Mouse (Mus musculus): ENCODE results near the gene Slc43a2. TPM values are rescaled to one million over a fixed set of nuclear protein-coding genes. Genes with fewer than 3 reads are reported as not detected.

The Slc43a2 gene
- total and polyA plus RNA-seq, 2 experiments from 2014 or later = 20.4 to 34.5 TPM

- DNase-seq (ENCODE audit: low spot score) (no peak), ATAC-seq (ENCODE audit: low FRiP score) (no peak)
- no peak overlapping the region for H3K27ac ChIP-seq (ENCODE audit: low read depth, low read length)
- no peaks in the 10 kb centered on the region for H3K9me3 ChIP-seq (ENCODE audit: low read length)
- no peaks in the 10 kb centered on the region for H3K27me3 ChIP-seq (ENCODE audit: insufficient read depth, low read length)
- no peak for TF ChIP-seq CTCF (IDR thresholded peaks at IDR 0.05)
- H3K4me3 ChIP-seq (ENCODE audit: low read depth, low read length) = no peak overlapping the region
- H3K4me2 ChIP-seq (ENCODE audit: low read depth, low read length, poor library complexity, severe bottlenecking) = no peak overlapping the region
- no peaks in the 10 kb centered on the region for H3K4me1 ChIP-seq (ENCODE audit: insufficient read depth, low read length)
- 80% methylated on average over 5 of the region's 5 CpGs for WGBS
- H3K36me3 ChIP-seq (ENCODE audit: insufficient read depth, low read length) = peaks cover 21% of the 10 kb centered on the region; the same call in 1 of the 2 replicates
- H3K9ac ChIP-seq (replicated peaks; ENCODE audit: low read length, poor library complexity, severe bottlenecking) = no peak overlapping the region
Measured at GRCm38 (mm10) chr11:75574378-75575123, 43.1 kb downstream of the Slc43a2 start.

- Histone ChIP-seq H3K4me1 (ENCODE audit: insufficient read depth, low read length) (no peaks in the 10 kb centered on the region), H3K9me3 (ENCODE audit: low read length) (no peaks in the 10 kb centered on the region), H3K4me3 (ENCODE audit: low read depth, low read length) (no peak overlapping the region), H3K4me2 (ENCODE audit: low read depth, low read length, poor library complexity, severe bottlenecking) (no peak overlapping the region), H3K36me3 (ENCODE audit: insufficient read depth, low read length) (peaks cover 17% of the 10 kb centered on the region; the same call in 1 of the 2 replicates), H3K27me3 (ENCODE audit: insufficient read depth, low read length) (no peaks in the 10 kb centered on the region), H3K27ac (ENCODE audit: low read depth, low read length) (no peak overlapping the region), H3K9ac (replicated peaks; ENCODE audit: low read length, poor library complexity, severe bottlenecking) (no peak overlapping the region)
- no peak for ATAC-seq (ENCODE audit: low FRiP score)
- WGBS = 82% methylated on average over 9 of the region's 9 CpGs
- no peak for TF ChIP-seq CTCF (IDR thresholded peaks at IDR 0.05)
- no peak for DNase-seq (ENCODE audit: low spot score)
Measured at GRCm38 (mm10) chr11:75575560-75576123, 44.1 kb downstream of the Slc43a2 start.

GRCm38 (mm10) chr11:75578609-75579008 is 47.1 kb downstream of the Slc43a2 start:
- no peaks in the 10 kb centered on the region for H3K9me3 ChIP-seq (ENCODE audit: low read length)
- H3K27ac ChIP-seq (ENCODE audit: low read depth, low read length) = no peak overlapping the region
- no peaks in the 10 kb centered on the region for H3K4me1 ChIP-seq (ENCODE audit: insufficient read depth, low read length)
- no peak for TF ChIP-seq CTCF (IDR thresholded peaks at IDR 0.05)
- DNase-seq (ENCODE audit: low spot score) (no peak), ATAC-seq (ENCODE audit: low FRiP score) (no peak)
- WGBS = 86% methylated on average over 5 of the region's 5 CpGs
- H3K27me3 ChIP-seq (ENCODE audit: insufficient read depth, low read length) = no peaks in the 10 kb centered on the region
- H3K4me2 ChIP-seq (ENCODE audit: low read depth, low read length, poor library complexity, severe bottlenecking) = no peak overlapping the region
- peaks cover 7% of the 10 kb centered on the region; the same call in 1 of the 2 replicates for H3K36me3 ChIP-seq (ENCODE audit: insufficient read depth, low read length)
- H3K4me3 ChIP-seq (ENCODE audit: low read depth, low read length) = no peak overlapping the region
- H3K9ac ChIP-seq (replicated peaks; ENCODE audit: low read length, poor library complexity, severe bottlenecking) = no peak overlapping the region

- DNase-seq (ENCODE audit: low spot score) (no peak), ATAC-seq (ENCODE audit: low FRiP score) (no peak)
- WGBS = 96% methylated on average over 7 of the region's 7 CpGs
- Histone ChIP-seq H3K4me1 (ENCODE audit: insufficient read depth, low read length) (no peaks in the 10 kb centered on the region), H3K27me3 (ENCODE audit: insufficient read depth, low read length) (no peaks in the 10 kb centered on the region), H3K9ac (replicated peaks; ENCODE audit: low read length, poor library complexity, severe bottlenecking) (no peak overlapping the region), H3K27ac (ENCODE audit: low read depth, low read length) (no peak overlapping the region), H3K9me3 (ENCODE audit: low read length) (no peaks in the 10 kb centered on the region), H3K4me2 (ENCODE audit: low read depth, low read length, poor library complexity, severe bottlenecking) (no peak overlapping the region), H3K4me3 (ENCODE audit: low read depth, low read length) (no peak overlapping the region), H3K36me3 (ENCODE audit: insufficient read depth, low read length) (peaks cover under 1% of the 10 kb centered on the region; the same call in 1 of the 2 replicates)
- no peak for TF ChIP-seq CTCF (IDR thresholded peaks at IDR 0.05)
Measured at GRCm38 (mm10) chr11:75581495-75582149, 50.1 kb downstream of the Slc43a2 start.

- Histone ChIP-seq H3K27ac (ENCODE audit: low read depth, low read length) (no peak overlapping the region), H3K9me3 (ENCODE audit: low read length) (no peaks in the 10 kb centered on the region), H3K27me3 (ENCODE audit: insufficient read depth, low read length) (no peaks in the 10 kb centered on the region), H3K4me2 (ENCODE audit: low read depth, low read length, poor library complexity, severe bottlenecking) (no peak overlapping the region), H3K36me3 (ENCODE audit: insufficient read depth, low read length) (no peaks in the 10 kb centered on the region), H3K4me3 (ENCODE audit: low read depth, low read length) (no peak overlapping the region), H3K9ac (replicated peaks; ENCODE audit: low read length, poor library complexity, severe bottlenecking) (no peak overlapping the region), H3K4me1 (ENCODE audit: insufficient read depth, low read length) (0 out of 2 replicates have a peak, but pooled peaks cover 2% of the 10 kb centered on the region)
- TF ChIP-seq CTCF (IDR thresholded peaks at IDR 0.05) = no peak
- WGBS = 59% methylated on average over 2 of the region's 2 CpGs
- DNase-seq (ENCODE audit: low spot score) (no peak), ATAC-seq (ENCODE audit: low FRiP score) (no peak)
Measured at GRCm38 (mm10) chr11:75583521-75583920, 52.0 kb downstream of the Slc43a2 start.

GRCm38 (mm10) chr11:75585061-75585460 is 53.6 kb downstream of the Slc43a2 start:
- ATAC-seq (ENCODE audit: low FRiP score) (no peak), DNase-seq (ENCODE audit: low spot score) (no peak)
- H3K4me1 ChIP-seq (ENCODE audit: insufficient read depth, low read length) = peaks cover 10% of the 10 kb centered on the region
- no peak for TF ChIP-seq CTCF (IDR thresholded peaks at IDR 0.05)
- WGBS = 88% methylated on average over 4 of the region's 4 CpGs
- H3K27ac ChIP-seq (ENCODE audit: low read depth, low read length) = no peak overlapping the region
- H3K4me3 ChIP-seq (ENCODE audit: low read depth, low read length) = no peak overlapping the region
- H3K9ac ChIP-seq (replicated peaks; ENCODE audit: low read length, poor library complexity, severe bottlenecking) = no peak overlapping the region
- H3K4me2 ChIP-seq (ENCODE audit: low read depth, low read length, poor library complexity, severe bottlenecking) = no peak overlapping the region
- H3K9me3 ChIP-seq (ENCODE audit: low read length) = no peaks in the 10 kb centered on the region
- H3K36me3 ChIP-seq (ENCODE audit: insufficient read depth, low read length) = no peaks in the 10 kb centered on the region
- H3K27me3 ChIP-seq (ENCODE audit: insufficient read depth, low read length) = no peaks in the 10 kb centered on the region

Measured in midbrain, postnatal 0 days (tissue).